In genomic region chr11:109364337-109364736, GRCm38 (mm10) we compare ENCODE assay signal across 8 mouse cellular contexts. TPM values are rescaled to one million over a fixed set of nuclear protein-coding genes. Genes with fewer than 3 reads are reported as not detected.
DNase-seq lines count a peak whose midpoint lies in the region; ATAC-seq and TF ChIP-seq lines count a peak whose summit lies in the region.

No protein-coding gene starts in this region.

- no peak for TF ChIP-seq CTCF in heart, postnatal 0 days (IDR thresholded peaks at IDR 0.05; ENCODE audit: low read depth)

- H3K36me3 ChIP-seq in heart, postnatal 0 days (replicated peaks; ENCODE audit: control insufficient read depth, insufficient read depth, low read length): peaks cover 16% of the 10 kb centered on the region
- H3K36me3 ChIP-seq in hindbrain, embryonic 14.5 days (replicated peaks; ENCODE audit: control insufficient read depth, insufficient read depth): peaks cover 29% of the 10 kb centered on the region
- peaks cover 24% of the 10 kb centered on the region for H3K36me3 ChIP-seq in midbrain, embryonic 12.5 days

- no peak for ATAC-seq in heart, postnatal 0 days (ENCODE audit: insufficient read depth, low read depth)
- ATAC-seq in hindbrain, embryonic 14.5 days (ENCODE audit: low FRiP score): no peak
- no peak for ATAC-seq in midbrain, embryonic 12.5 days (ENCODE audit: low FRiP score, low read depth)

- peaks cover 45% of the 10 kb centered on the region for H3K4me1 ChIP-seq in heart, postnatal 0 days (ENCODE audit: control insufficient read depth, insufficient read depth)
- H3K4me1 ChIP-seq in brown adipose tissue, adult 24 weeks (ENCODE audit: control insufficient read depth, insufficient read depth, insufficient read length, low read length): peaks cover 30% of the 10 kb centered on the region
- H3K4me1 ChIP-seq in hindbrain, embryonic 14.5 days (replicated peaks; ENCODE audit: control insufficient read depth, insufficient read depth, low read length): peaks cover 54% of the 10 kb centered on the region
- peaks cover 56% of the 10 kb centered on the region for H3K4me1 ChIP-seq in midbrain, embryonic 12.5 days

- no peak for DNase-seq in heart, postnatal 0 days (ENCODE audit: low spot score)
- no peak for DNase-seq in heart, adult 9 months (ENCODE audit: low spot score in 2 of 2)
- DNase-seq in hindbrain, embryonic 14.5 days (ENCODE audit: low spot score): no peak
- DNase-seq in gastrocnemius, adult 18-20 months (ENCODE audit: low spot score): no peak
- DNase-seq in c-Kit-positive CD71-positive TER-119-positive erythroid progenitor cells, embryonic 14.5 days (ENCODE audit: low spot score): no peak
- DNase-seq in cerebellum, adult 18-20 months: no peak

- WGBS in heart, postnatal 0 days: 48% methylated on average over 2 of the region's 2 CpGs
- WGBS in hindbrain, embryonic 14.5 days: 79% methylated on average over 2 of the region's 2 CpGs
- 50% methylated on average over 2 of the region's 2 CpGs for WGBS in midbrain, embryonic 12.5 days

- no peak for TF ChIP-seq EP300 in heart, postnatal 0 days (IDR thresholded peaks at IDR 0.05; ENCODE audit: low read depth)

- no peaks in the 10 kb centered on the region for H3K27me3 ChIP-seq in heart, postnatal 0 days (ENCODE audit: control insufficient read depth, insufficient read depth, low read length)
- 0 out of 2 replicates have a peak, but pooled peaks cover 3% of the 10 kb centered on the region for H3K27me3 ChIP-seq in hindbrain, embryonic 14.5 days (ENCODE audit: control insufficient read depth, insufficient read depth, low read length)
- peaks cover 18% of the 10 kb centered on the region for H3K27me3 ChIP-seq in midbrain, embryonic 12.5 days

- H3K9me3 ChIP-seq in heart, postnatal 0 days (replicated peaks; ENCODE audit: control insufficient read depth, low read length): no peaks in the 10 kb centered on the region
- H3K9me3 ChIP-seq in hindbrain, embryonic 14.5 days (ENCODE audit: control insufficient read depth, low read length): no peaks in the 10 kb centered on the region
- no peaks in the 10 kb centered on the region for H3K9me3 ChIP-seq in midbrain, embryonic 12.5 days

- H3K4me2 ChIP-seq in heart, postnatal 0 days (ENCODE audit: low read depth, low read length): peak overlapping the region; percentile 78
- peak overlapping the region; percentile 66 for H3K4me2 ChIP-seq in hindbrain, embryonic 14.5 days (replicated peaks)
- peak overlapping the region; percentile 77 for H3K4me2 ChIP-seq in midbrain, embryonic 12.5 days (replicated peaks)

- peak overlapping the region; percentile 37; the same call in 1 of the 2 replicates for H3K9ac ChIP-seq in heart, postnatal 0 days (replicated peaks; ENCODE audit: low read depth, low read length)
- H3K9ac ChIP-seq in hindbrain, embryonic 14.5 days: peak overlapping the region; percentile 95; the same call in 1 of the 2 replicates
- H3K9ac ChIP-seq in midbrain, embryonic 12.5 days (replicated peaks): no peak overlapping the region

- no peak overlapping the region for H3K27ac ChIP-seq in heart, postnatal 0 days (ENCODE audit: low read depth)
- H3K27ac ChIP-seq in brown adipose tissue, adult 24 weeks (replicated peaks; ENCODE audit: low read depth, low read length): peak overlapping the region; percentile 43
- no peak overlapping the region for H3K27ac ChIP-seq in hindbrain, embryonic 14.5 days
- H3K27ac ChIP-seq in midbrain, embryonic 12.5 days (replicated peaks): no peak overlapping the region

- peak overlapping the region; percentile 67 for H3K4me3 ChIP-seq in heart, postnatal 0 days (ENCODE audit: low read depth, low read length)
- H3K4me3 ChIP-seq in brown adipose tissue, adult 24 weeks (ENCODE audit: insufficient read depth, low read depth, low read length): peak overlapping the region; percentile 44
- H3K4me3 ChIP-seq in hindbrain, embryonic 14.5 days (replicated peaks; ENCODE audit: low read length): peak overlapping the region; percentile 98
- H3K4me3 ChIP-seq in midbrain, embryonic 12.5 days: peak overlapping the region; percentile 86

RNA-seq across cellular contexts. Expression of gene Gna13, which starts 1.7 kb away (rescaled TPM):
- 42.3 and 42.7 TPM in 2 replicates for total RNA-seq in heart, postnatal 0 days (2014; rRNA removed; ENCODE audit: low replicate concordance)
- 25.5 and 28.0 TPM in 2 replicates for polyA plus RNA-seq in heart, postnatal 0 days (2015; fragmentation: Nextera tagmentation; extraction: Ambion mirVana)
- 41.6 and 43.8 TPM in 2 replicates for polyA plus RNA-seq in brown adipose tissue, adult 24 weeks (2012; ENCODE audit: insufficient read depth, insufficient read length, missing spikeins)
- 21.8 and 24.4 TPM in 2 replicates for polyA plus RNA-seq in hindbrain, embryonic 14.5 days (2014; fragmentation: Nextera tagmentation; extraction: Ambion mirVana)
- polyA plus RNA-seq in midbrain, embryonic 12.5 days (2016; fragmentation: Nextera tagmentation; extraction: Ambion mirVana): 18.1 and 20.2 TPM in 2 replicates
- total RNA-seq in gastrocnemius, adult 18-20 months (2021): 10 to 100 TPM; 24.3 to 32.4 TPM

RNA-seq across cellular contexts. Expression of gene 9930022D16Rik, which starts 49.4 kb away (rescaled TPM):
- not detected in 2 replicates for total RNA-seq in heart, postnatal 0 days (2014; rRNA removed; ENCODE audit: low replicate concordance)
- not detected in 2 replicates for polyA plus RNA-seq in heart, postnatal 0 days (2015; fragmentation: Nextera tagmentation; extraction: Ambion mirVana)
- polyA plus RNA-seq in brown adipose tissue, adult 24 weeks (2012; ENCODE audit: insufficient read depth, insufficient read length, missing spikeins): not detected in 2 replicates
- not detected in 2 replicates for polyA plus RNA-seq in hindbrain, embryonic 14.5 days (2014; fragmentation: Nextera tagmentation; extraction: Ambion mirVana)
- polyA plus RNA-seq in midbrain, embryonic 12.5 days (2016; fragmentation: Nextera tagmentation; extraction: Ambion mirVana): not detected in 2 replicates
- total RNA-seq in gastrocnemius, adult 18-20 months (2021): not detected

Comparison
In these comparisons a context has a peak if more than half of its experiments do, and no peak if none do; other contexts are left out.
1. H3K4me3 ChIP-seq: peak in every context shown above with its lines; median percentile 98 in hindbrain, embryonic 14.5 days; 86 in midbrain, embryonic 12.5 days; 67 in heart, postnatal 0 days; 44 in brown adipose tissue, adult 24 weeks.